In the genomic region with DNA sequence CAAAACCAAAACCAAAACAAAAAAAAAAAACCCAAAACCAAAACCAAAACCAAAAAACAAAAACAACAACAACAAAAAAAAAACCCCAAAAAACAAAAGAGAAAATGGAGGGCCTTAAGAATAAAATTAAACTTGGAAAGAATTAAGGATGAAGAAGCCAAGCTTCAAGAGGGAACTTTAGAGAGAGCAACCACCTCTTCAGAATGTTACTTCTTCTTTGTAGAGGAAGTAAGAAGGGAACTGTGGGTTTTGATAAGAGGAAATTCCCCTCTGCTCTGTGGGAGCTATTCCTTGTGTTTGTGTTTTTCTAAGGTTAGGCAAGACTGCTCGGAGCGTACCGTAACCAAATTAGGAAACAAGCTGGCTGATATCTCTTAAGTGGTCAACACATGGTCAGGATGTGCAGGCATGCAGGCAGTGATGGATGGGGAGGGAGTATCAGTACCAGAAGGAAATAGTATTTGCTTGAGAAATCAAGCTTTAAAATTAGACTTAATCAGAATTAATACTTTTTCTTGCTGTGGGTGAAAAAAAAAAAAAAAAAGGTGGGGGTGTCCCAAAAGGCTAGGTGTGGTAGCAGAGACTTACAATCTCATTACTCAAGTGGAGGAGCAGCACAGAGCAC, we compare ENCODE assay signal across 10 mouse cellular contexts. TPM values are rescaled to one million over a fixed set of nuclear protein-coding genes. Genes with fewer than 3 reads are reported as not detected.
DNase-seq lines count a peak whose midpoint lies in the region; ATAC-seq and TF ChIP-seq lines count a peak whose summit lies in the region.
"Had no signal": no experiment of that assay in that cellular context is flagged by ENCODE, and none has a peak within 500 bp of the region (broad histone marks: within the 10 kb centered on the region; RNA-seq: fewer than 3 reads in every experiment).

No protein-coding gene starts in this region.

- H3K9ac ChIP-seq in lung, embryonic 14.5 days = no peak overlapping the region
- no peak overlapping the region for H3K9ac ChIP-seq in heart, embryonic 13.5 days
- 0 out of 2 replicates have a peak overlapping the region, but pooled peaks have one; percentile 32 for H3K9ac ChIP-seq in liver, embryonic 12.5 days
- H3K9ac ChIP-seq in stomach, embryonic 15.5 days = no peak overlapping the region
- H3K9ac ChIP-seq: forebrain, embryonic 12.5 days had no signal

- 39% methylated on average over 3 of the region's 3 CpGs for WGBS in lung, embryonic 14.5 days
- WGBS in lung, adult 2 months = 13% methylated on average over 3 of the region's 3 CpGs
- 6% methylated on average over 3 of the region's 3 CpGs for WGBS in heart, embryonic 13.5 days
- 8% methylated on average over 3 of the region's 3 CpGs for WGBS in liver, embryonic 12.5 days (ENCODE audit: insufficient replicate concordance)
- WGBS in stomach, embryonic 15.5 days = 58% methylated on average over 3 of the region's 3 CpGs
- WGBS in midbrain, embryonic 10.5 days = 76% methylated on average over 3 of the region's 3 CpGs

- peak; percentile 51 for DNase-seq in lung, embryonic 14.5 days
- DNase-seq in lung, adult 2 months = no peak
- DNase-seq in right cerebral cortex, postnatal 4 days = no peak
- no peak for DNase-seq in midbrain, embryonic 10.5 days (ENCODE audit: low spot score)
- no peak for DNase-seq in frontal cortex, postnatal 36 days (ENCODE audit: low spot score in 2 of 2)
- DNase-seq: thymus, adult 18-20 months had no signal

- no peaks in the 10 kb centered on the region for H3K27me3 ChIP-seq in lung, embryonic 14.5 days (ENCODE audit: insufficient read depth, low read length)
- H3K27me3 ChIP-seq in heart, embryonic 13.5 days (replicated peaks) = no peaks in the 10 kb centered on the region
- H3K27me3 ChIP-seq in liver, embryonic 12.5 days (replicated peaks) = no peaks in the 10 kb centered on the region
- no peaks in the 10 kb centered on the region for H3K27me3 ChIP-seq in stomach, embryonic 15.5 days (replicated peaks)
- H3K27me3 ChIP-seq in midbrain, embryonic 10.5 days (ENCODE audit: low read depth, poor library complexity, severe bottlenecking) = peaks cover 34% of the 10 kb centered on the region
- H3K27me3 ChIP-seq: forebrain, embryonic 12.5 days had no signal

- no peak for TF ChIP-seq POLR2A in lung, adult 2 months (IDR thresholded peaks at IDR 0.05; ENCODE audit: borderline replicate concordance, extremely low read depth, low read depth, low read length)

- no peaks in the 10 kb centered on the region; the same call in 1 of the 2 replicates for H3K4me1 ChIP-seq in lung, embryonic 14.5 days (ENCODE audit: insufficient read depth)
- H3K4me1 ChIP-seq in lung, adult 2 months (ENCODE audit: control insufficient read depth, insufficient read depth, low read length) = peaks cover 32% of the 10 kb centered on the region
- peaks cover 95% of the 10 kb centered on the region for H3K4me1 ChIP-seq in heart, embryonic 13.5 days
- peaks cover 98% of the 10 kb centered on the region for H3K4me1 ChIP-seq in liver, embryonic 12.5 days
- peaks cover 29% of the 10 kb centered on the region for H3K4me1 ChIP-seq in stomach, embryonic 15.5 days
- H3K4me1 ChIP-seq in midbrain, embryonic 10.5 days = peaks cover 68% of the 10 kb centered on the region

- TF ChIP-seq CTCF in lung, embryonic 14.5 days (IDR thresholded peaks at IDR 0.05; ENCODE audit: low read depth) = no peak
- no peak for TF ChIP-seq CTCF in lung, adult 2 months (IDR thresholded peaks at IDR 0.05; ENCODE audit: insufficient read depth, low read length)

- H3K27ac ChIP-seq in lung, embryonic 14.5 days (ENCODE audit: low read depth) = peak overlapping the region; percentile 51; the same call in 1 of the 2 replicates
- H3K27ac ChIP-seq in heart, embryonic 13.5 days (replicated peaks) = peak overlapping the region; percentile 82
- H3K27ac ChIP-seq in liver, embryonic 12.5 days = peak overlapping the region; percentile 99
- H3K27ac ChIP-seq in stomach, embryonic 15.5 days = peak overlapping the region; percentile 75
- H3K27ac ChIP-seq in midbrain, embryonic 10.5 days (replicated peaks) = no peak overlapping the region
- H3K27ac ChIP-seq: forebrain, embryonic 12.5 days had no signal

- H3K36me3 ChIP-seq in lung, embryonic 14.5 days (ENCODE audit: insufficient read depth) = peaks cover 27% of the 10 kb centered on the region
- peaks cover 26% of the 10 kb centered on the region for H3K36me3 ChIP-seq in heart, embryonic 13.5 days
- peaks cover 33% of the 10 kb centered on the region for H3K36me3 ChIP-seq in liver, embryonic 12.5 days
- no peaks in the 10 kb centered on the region for H3K36me3 ChIP-seq in stomach, embryonic 15.5 days
- H3K36me3 ChIP-seq in midbrain, embryonic 10.5 days = peaks cover 55% of the 10 kb centered on the region

- no peak for ATAC-seq in lung, embryonic 14.5 days (ENCODE audit: insufficient read depth)
- ATAC-seq in heart, embryonic 13.5 days (ENCODE audit: extremely low read depth, insufficient number of reproducible peaks, low FRiP score, low TSS enrichment) = 0 out of 2 replicates have a peak, but pooled peaks have one; percentile 43
- ATAC-seq in liver, embryonic 12.5 days = no peak
- ATAC-seq in stomach, embryonic 15.5 days (ENCODE audit: insufficient read depth, low FRiP score, low read depth) = no peak

- H3K9me3 ChIP-seq in lung, embryonic 14.5 days (ENCODE audit: low read depth, low read length) = no peaks in the 10 kb centered on the region
- no peaks in the 10 kb centered on the region for H3K9me3 ChIP-seq in heart, embryonic 13.5 days
- no peaks in the 10 kb centered on the region for H3K9me3 ChIP-seq in liver, embryonic 12.5 days (replicated peaks)
- H3K9me3 ChIP-seq in stomach, embryonic 15.5 days = no peaks in the 10 kb centered on the region
- H3K9me3 ChIP-seq in midbrain, embryonic 10.5 days (replicated peaks) = no peaks in the 10 kb centered on the region
- H3K9me3 ChIP-seq: forebrain, embryonic 12.5 days had no signal

- H3K4me2 ChIP-seq in lung, embryonic 14.5 days = no peak overlapping the region
- H3K4me2 ChIP-seq in heart, embryonic 13.5 days = 0 out of 2 replicates have a peak overlapping the region, but pooled peaks have one; percentile 24
- peak overlapping the region; percentile 16 for H3K4me2 ChIP-seq in liver, embryonic 12.5 days
- H3K4me2 ChIP-seq in stomach, embryonic 15.5 days = no peak overlapping the region
- H3K4me2 ChIP-seq: forebrain, embryonic 12.5 days had no signal

- no peak overlapping the region for H3K4me3 ChIP-seq in lung, embryonic 14.5 days (ENCODE audit: low read depth, low read length)
- no peak overlapping the region for H3K4me3 ChIP-seq in lung, adult 2 months (replicated peaks; ENCODE audit: extremely low read depth, low read depth, low read length)
- H3K4me3 ChIP-seq in heart, embryonic 13.5 days = no peak overlapping the region
- H3K4me3 ChIP-seq in liver, embryonic 12.5 days = no peak overlapping the region
- no peak overlapping the region for H3K4me3 ChIP-seq in stomach, embryonic 15.5 days (replicated peaks)
- H3K4me3 ChIP-seq in midbrain, embryonic 10.5 days = no peak overlapping the region
- H3K4me3 ChIP-seq: forebrain, embryonic 12.5 days had no signal

RNA-seq across cellular contexts. Expression of gene Rnf216, which starts 57.2 kb away (rescaled TPM):
- polyA plus RNA-seq in lung, embryonic 14.5 days (2014; fragmentation: Nextera tagmentation; extraction: Ambion mirVana) = 31.5 and 36.1 TPM in 2 replicates
- polyA plus RNA-seq in lung, adult 2 months (2012; rRNA removed) = 27.7 and 29.8 TPM in 2 replicates
- polyA plus RNA-seq in heart, embryonic 13.5 days (2015; fragmentation: Nextera tagmentation; extraction: Ambion mirVana) = 24.6 and 25.1 TPM in 2 replicates
- 28.5 and 30.1 TPM in 2 replicates for polyA plus RNA-seq in liver, embryonic 12.5 days (2016; fragmentation: Nextera tagmentation; extraction: Ambion mirVana)
- 33.9 and 35.2 TPM in 2 replicates for polyA plus RNA-seq in stomach, embryonic 15.5 days (2015; fragmentation: Nextera tagmentation; extraction: Ambion mirVana)
- polyA plus RNA-seq in midbrain, embryonic 10.5 days (2016; fragmentation: Nextera tagmentation; extraction: Ambion mirVana) = 39.8 and 46.5 TPM in 2 replicates

Comparison
In these comparisons a context has a peak if more than half of its experiments do, and no peak if none do; other contexts are left out.
1. H3K4me2 ChIP-seq: peak in heart, embryonic 13.5 days (single experiment) and liver, embryonic 12.5 days (single experiment); none in lung, embryonic 14.5 days (single experiment) and stomach, embryonic 15.5 days (single experiment).